Mouse (Mus musculus): Measurements from ENCODE around the gene Irf2bp1.
A peak's percentile ranks its signal among the peaks of the same experiment; 100 is the strongest.

The Irf2bp1 gene

GRCm38 (mm10) chr7:19028067-19028466 is 24.2 kb downstream of the Irf2bp1 start:
- DNase-seq (ENCODE audit: low spot score) = no peak

- peak; percentile 29 for DNase-seq (ENCODE audit: low spot score)
These were observed 25.3 kb downstream of the Irf2bp1 start for GRCm38 (mm10) chr7:19029084-19029653.

GRCm38 (mm10) chr7:19031641-19032040 is 27.8 kb downstream of the Irf2bp1 start:
- no peak for DNase-seq (ENCODE audit: low spot score)

GRCm38 (mm10) chr7:19044616-19045015 is 40.8 kb downstream of the Irf2bp1 start:
- no peak for DNase-seq (ENCODE audit: low spot score)

GRCm38 (mm10) chr7:19046286-19047069 is 42.6 kb downstream of the Irf2bp1 start:
- no peak for DNase-seq (ENCODE audit: low spot score)

GRCm38 (mm10) chr7:19048006-19048527 is 44.2 kb downstream of the Irf2bp1 start:
- no peak for DNase-seq (ENCODE audit: low spot score)

GRCm38 (mm10) chr7:19049252-19049651 is 45.4 kb downstream of the Irf2bp1 start:
- DNase-seq (ENCODE audit: low spot score) = no peak

GRCm38 (mm10) chr7:19050172-19050571 is 46.3 kb downstream of the Irf2bp1 start:
- no peak for DNase-seq (ENCODE audit: low spot score)

GRCm38 (mm10) chr7:19051161-19051560 is 47.3 kb downstream of the Irf2bp1 start:
- no peak for DNase-seq (ENCODE audit: low spot score)

GRCm38 (mm10) chr7:19052345-19053135 is 48.7 kb downstream of the Irf2bp1 start:
- DNase-seq (ENCODE audit: low spot score) = no peak

- DNase-seq (ENCODE audit: low spot score) = no peak
These were observed 49.3 kb downstream of the Irf2bp1 start for GRCm38 (mm10) chr7:19053136-19053532.

- DNase-seq (ENCODE audit: low spot score) = no peak
These were observed 50.4 kb downstream of the Irf2bp1 start, which contains the start of gene Rsph6a for GRCm38 (mm10) chr7:19054047-19054776. TSS of gene Rsph6a (plus strand) at chr7:19054690.

- no peak for DNase-seq (ENCODE audit: low spot score)
These were observed 50.9 kb downstream of the Irf2bp1 start for GRCm38 (mm10) chr7:19054777-19055076.

GRCm38 (mm10) chr7:19055108-19055507 is 51.3 kb downstream of the Irf2bp1 start:
- no peak for DNase-seq (ENCODE audit: low spot score)

Data from ovary, postnatal 10 days (tissue).